Mouse (Mus musculus) erythroid progenitor cell, adult 5-6 weeks (primary cell): ENCODE measurements around the gene Uxt. TPM values are rescaled to one million over a fixed set of nuclear protein-coding genes. Genes with fewer than 3 reads are reported as not detected.

ENCODE experiments used
- ATAC-seq: replicated peaks from 2 replicates; pipeline ENCODE4 v1.8.0; 2016; ENCODE audit warnings: moderate number of reproducible peaks, mild to moderate bottlenecking, moderate TSS enrichment, inconsistent platforms; ENCODE audit not compliant: poor library complexity, low FRiP score, severe bottlenecking
- total RNA-seq, 2 experiments: library from RNA; stranded (forward) in 1 of 2; stranded (reverse) in 1 of 2; fragments of 150-400 nt in 1 of 2; fragments of 186-747, 209-891 nt in 1 of 2; gene quantifications; 2 replicates each; pipeline versions ENCODE4 v1.2.3 to v1.2.4; 2015 to 2017; ENCODE audit warnings: low replicate concordance in 2 of 2

Gene Uxt
- total RNA-seq (2015; ENCODE audit: low replicate concordance) (10.1 and 26.7 TPM in 2 replicates), total RNA-seq (2017; ENCODE audit: low replicate concordance) (5.7 and 17.1 TPM in 2 replicates)

- ATAC-seq: peak; percentile 98
These were observed at the start of gene Uxt for GRCm38 (mm10) chrX:20961477-20962378. Gene Uxt, minus strand, starts transcription at chrX:20962017.

DNA sequence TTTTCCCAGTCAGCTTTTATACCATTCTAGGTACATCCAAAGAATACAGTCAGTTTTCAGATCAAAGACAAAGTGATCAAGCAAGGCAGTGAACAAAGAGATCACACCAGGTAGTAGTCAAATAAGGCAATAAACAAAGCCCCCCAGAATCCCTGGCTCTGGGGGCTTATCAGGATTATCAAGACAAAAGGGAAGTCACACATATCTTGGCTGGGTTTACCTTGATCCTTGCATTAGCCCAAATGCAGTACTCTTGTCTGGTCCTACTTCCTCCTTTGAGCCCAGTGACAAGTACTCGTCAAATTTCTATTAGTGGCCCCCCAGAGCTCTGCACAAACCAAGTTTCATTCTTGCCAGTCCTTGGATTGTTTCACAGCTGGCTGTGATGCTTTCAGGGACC, 19.1 kb upstream of the Uxt start:
- ATAC-seq: no peak

- ATAC-seq: peak; percentile 97
These were observed 11.5 kb downstream of the Uxt start, which contains the start of gene Elk1 for GRCm38 (mm10) chrX:20950191-20950880. Gene Elk1, minus strand, starts transcription at chrX:20950608.

DNA sequence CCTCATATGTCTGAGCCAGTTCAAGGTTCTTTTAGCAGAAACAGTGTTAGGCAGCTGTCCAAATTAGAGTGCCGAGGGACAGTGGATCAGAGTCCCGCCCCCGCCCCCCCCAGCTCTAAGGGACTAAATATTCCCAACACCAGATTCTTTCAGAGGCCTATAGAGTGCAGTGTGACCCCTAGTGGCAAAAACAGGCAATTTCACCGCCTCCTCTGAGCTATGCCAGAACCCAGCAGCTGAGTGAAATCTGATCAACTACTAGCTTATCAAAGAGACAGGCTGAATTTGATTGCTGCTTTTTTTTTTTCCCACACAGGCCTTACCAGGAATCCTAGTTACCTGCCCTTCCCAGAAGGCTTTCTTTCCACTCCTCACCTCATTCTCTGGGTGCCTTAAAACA, 15.8 kb downstream of the Uxt start:
- ATAC-seq: 0 out of 2 replicates have a peak, but pooled peaks have one; percentile 46

DNA sequence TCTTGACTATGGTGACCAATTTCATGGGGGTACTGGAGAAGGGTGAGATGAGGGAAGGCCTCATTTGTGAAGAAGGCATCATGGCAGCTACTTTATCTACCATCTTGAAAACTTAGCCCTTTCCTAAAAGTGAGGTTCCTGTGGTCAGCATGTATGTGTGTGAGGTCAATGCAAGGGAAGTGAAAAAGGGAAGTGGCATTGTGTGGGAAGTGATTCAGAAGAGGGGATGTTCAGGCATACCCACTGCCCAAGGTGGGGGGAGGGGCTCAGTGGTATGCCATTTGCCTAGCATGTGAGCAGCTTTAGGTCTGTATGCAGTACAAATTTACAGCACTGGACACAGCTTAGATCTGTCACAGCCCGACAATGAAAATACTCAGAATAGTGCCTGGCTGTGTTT, 29.9 kb downstream of the Uxt start:
- ATAC-seq: no peak

DNA sequence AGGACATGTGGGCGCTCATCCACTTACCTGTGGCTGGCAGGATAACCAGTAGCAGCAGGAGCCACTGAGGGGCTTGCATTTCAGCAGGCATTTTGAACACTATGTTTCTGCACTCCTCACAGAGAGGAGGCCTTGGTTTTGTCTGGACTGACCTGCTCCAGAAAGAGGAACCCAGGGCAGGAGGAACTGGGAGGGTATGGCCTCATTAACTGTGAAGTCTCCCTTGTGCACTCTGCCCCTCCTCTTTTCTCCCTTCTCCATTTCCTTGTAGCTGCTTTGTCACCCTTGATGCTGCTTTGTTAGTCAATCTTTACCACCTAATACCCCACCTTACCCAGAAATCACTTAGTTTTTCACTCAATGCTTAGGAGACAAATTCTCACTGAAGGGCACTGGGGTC, 30.5 kb downstream of the Uxt start, which contains the start of gene Cfp:
Gene Cfp, minus strand, starts transcription at position 192 of the 400 bp plus-strand sequence.
- no peak for ATAC-seq

- no peak for ATAC-seq
These were observed 32.0 kb downstream of the Uxt start for GRCm38 (mm10) chrX:20929859-20930258.

DNA sequence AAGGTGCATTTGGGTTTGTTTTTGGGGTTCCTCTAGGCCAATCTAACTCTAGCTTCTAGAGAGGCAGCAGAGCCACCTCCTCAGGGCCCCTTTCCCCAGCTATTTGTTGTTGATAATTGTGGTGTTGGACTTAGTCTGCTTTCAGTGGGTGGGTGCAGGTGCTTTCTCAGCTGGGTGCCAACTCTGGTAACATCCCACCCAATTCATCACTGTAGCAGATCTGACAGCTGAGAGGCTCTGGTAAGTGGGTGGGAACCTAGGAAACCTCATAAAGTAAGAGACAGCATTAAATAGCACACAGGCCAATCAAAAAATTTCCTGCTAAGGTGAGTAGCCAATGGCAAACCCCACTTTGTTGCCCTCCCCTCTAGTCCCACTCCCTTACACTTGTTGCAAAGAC, 36.8 kb downstream of the Uxt start:
- no peak for ATAC-seq

DNA sequence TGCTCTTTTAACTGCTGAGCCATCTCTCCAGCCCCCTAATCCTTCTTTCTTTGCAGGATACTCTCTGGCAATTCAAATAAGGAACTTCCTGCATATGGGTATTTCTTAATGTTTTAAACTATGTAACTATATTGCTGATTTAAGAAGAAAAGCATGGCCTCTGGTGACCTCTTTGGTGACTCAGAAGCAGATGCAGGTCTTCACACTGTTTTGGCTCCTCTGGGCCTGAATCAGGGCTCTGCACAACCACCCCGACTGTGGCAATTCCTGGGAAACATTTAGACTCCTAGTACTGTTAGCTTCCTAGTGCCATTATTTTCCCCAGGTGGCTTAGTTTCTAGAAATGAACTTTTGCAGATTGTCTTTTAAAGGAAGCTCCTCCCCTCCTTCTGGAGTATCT, 38.3 kb downstream of the Uxt start:
- no peak for ATAC-seq

DNA sequence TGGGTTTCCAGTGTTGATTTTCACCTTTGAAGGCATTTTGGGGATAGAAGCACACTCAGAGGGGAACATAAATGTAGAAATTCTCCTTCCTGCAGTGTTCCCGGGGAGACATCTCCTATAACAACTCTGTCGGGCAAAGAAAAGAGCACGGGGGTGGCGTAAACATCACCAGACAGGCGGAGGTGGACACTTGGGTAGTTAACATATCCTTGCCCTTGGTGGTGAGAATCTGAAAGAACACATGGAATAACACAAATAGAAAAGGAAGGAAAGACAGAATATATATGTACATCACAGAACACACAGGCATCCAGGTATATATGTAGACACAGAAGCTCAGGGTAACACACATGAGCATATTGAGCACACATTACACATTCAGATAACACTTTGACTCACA, 40.5 kb downstream of the Uxt start:
- ATAC-seq: no peak

DNA sequence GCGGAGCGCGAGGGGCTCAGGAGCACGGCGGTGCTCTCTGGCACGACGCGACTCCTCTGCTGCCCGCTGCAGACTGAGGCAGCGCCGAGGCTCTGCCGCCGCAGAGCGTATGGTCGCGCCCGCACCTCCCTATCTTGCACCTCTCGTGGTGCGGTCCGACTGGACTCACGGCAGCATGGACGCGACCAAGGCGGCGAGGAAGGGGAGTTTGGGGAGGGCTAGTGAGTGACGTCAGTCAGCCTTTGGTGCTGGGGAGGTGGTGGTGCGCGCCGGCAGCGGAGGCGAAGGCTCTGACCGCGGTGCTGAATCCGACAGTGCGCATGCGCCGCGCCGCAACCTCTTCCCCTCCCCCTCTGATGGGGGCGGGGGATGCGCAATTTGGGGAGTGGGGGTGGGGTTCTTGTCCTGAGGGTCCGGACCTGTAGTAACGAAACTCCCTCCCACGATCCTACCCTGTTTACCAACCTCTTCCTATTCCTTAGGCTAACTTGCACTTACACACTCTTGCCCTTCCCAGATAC, 40.9 kb downstream of the Uxt start, which contains the start of gene Syn1:
Gene Syn1, minus strand, starts transcription at position 161 of the 521 bp plus-strand sequence.
- no peak for ATAC-seq

GRCm38 (mm10) chrX:20920249-20920843, 41.5 kb downstream of the Uxt start:
- no peak for ATAC-seq

DNA sequence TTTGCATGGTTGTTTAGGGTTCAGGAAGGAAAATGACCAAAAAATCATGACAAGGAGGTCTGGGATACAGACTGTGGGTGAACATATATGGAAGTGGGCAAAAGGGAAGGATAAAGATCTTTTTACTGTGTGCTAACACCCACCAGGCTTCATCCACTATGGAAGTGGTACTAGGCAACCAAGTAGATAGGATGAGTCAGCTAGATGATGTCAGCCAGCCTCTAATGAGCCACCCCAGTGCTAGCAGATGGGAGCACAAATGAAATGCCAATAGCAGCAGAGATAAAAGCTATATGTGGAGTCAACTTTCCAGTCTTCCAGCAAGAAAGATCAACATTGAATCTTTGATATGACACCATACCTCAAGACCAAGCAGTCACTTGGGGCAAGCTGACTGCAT, 46.7 kb downstream of the Uxt start:
- ATAC-seq: no peak

DNA sequence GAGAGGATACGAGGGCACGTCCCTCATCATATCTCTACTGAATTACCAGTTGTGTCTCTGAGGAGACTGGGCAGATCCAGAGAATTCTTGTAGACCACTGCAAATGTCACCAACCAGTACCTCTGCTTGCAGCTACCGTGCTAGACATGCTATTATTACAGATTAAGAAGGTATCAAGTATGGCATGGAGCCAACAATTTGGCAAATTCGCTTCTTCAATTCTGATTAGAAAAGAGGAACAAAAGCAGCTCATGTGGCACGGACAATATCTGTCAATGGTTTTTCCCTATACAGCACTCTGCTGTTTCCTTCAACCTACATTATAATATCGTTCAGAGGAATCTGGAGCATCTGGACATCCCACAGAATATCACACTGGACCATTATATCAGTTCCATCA, 48.1 kb downstream of the Uxt start:
- no peak for ATAC-seq

DNA sequence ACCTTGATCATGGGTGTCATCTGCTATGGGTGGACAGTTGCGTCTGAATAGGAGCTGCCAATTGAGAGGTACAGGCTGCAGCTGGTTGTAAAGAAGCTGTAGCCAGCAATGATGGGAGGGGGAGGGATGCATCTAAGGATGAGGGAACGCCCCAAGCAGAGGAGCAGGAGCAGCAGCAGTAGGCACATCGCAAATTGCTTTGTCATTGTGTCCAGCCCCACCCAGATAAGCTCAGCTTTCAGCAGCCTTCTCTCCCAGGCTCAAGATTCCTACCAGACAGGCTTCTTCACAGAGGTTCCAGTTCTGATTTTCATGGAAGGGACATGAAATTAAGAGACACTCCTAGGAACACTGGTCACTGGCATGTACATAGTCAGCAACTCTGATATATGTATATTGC, 51.7 kb downstream of the Uxt start:
- ATAC-seq: peak; percentile 78

Other genes with a start within 250 kb of the Uxt start
- gene Araf, start 164.2 kb downstream of the Uxt start, total RNA-seq (2015; ENCODE audit: low replicate concordance): 33.5 and 35.7 TPM in 2 replicates
- gene Araf, start 164.2 kb downstream of the Uxt start, total RNA-seq (2017; ENCODE audit: low replicate concordance): 14.0 and 16.5 TPM in 2 replicates
- not detected in 2 replicates for gene Timp1, start 91.9 kb downstream of the Uxt start, total RNA-seq (2015; ENCODE audit: low replicate concordance)
- gene Timp1, start 91.9 kb downstream of the Uxt start, total RNA-seq (2017; ENCODE audit: low replicate concordance): not detected in 2 replicates
- 1.3 and 1.8 TPM in 2 replicates for gene Syn1, start 41.0 kb downstream of the Uxt start, total RNA-seq (2015; ENCODE audit: low replicate concordance)
- not detected in 2 replicates for gene Syn1, start 41.0 kb downstream of the Uxt start, total RNA-seq (2017; ENCODE audit: low replicate concordance)
- 31.4 and 34.8 TPM in 2 replicates for gene Cfp, start 30.5 kb downstream of the Uxt start, total RNA-seq (2015; ENCODE audit: low replicate concordance)
- gene Cfp, start 30.5 kb downstream of the Uxt start, total RNA-seq (2017; ENCODE audit: low replicate concordance): 13.2 and 19.8 TPM in 2 replicates
- gene Elk1, start 11.4 kb downstream of the Uxt start, total RNA-seq (2015; ENCODE audit: low replicate concordance): 1.4 and 2.5 TPM in 2 replicates
- gene Elk1, start 11.4 kb downstream of the Uxt start, total RNA-seq (2017; ENCODE audit: low replicate concordance): 0.53 and 2.1 TPM in 2 replicates
- 10.5 and 16.6 TPM in 2 replicates for gene Zfp182, start 100.3 kb upstream of the Uxt start, total RNA-seq (2015; ENCODE audit: low replicate concordance)
- gene Zfp182, start 100.3 kb upstream of the Uxt start, total RNA-seq (2017; ENCODE audit: low replicate concordance): 7.2 and 8.9 TPM in 2 replicates
- gene Spaca5, start 106.4 kb upstream of the Uxt start, total RNA-seq (2015; ENCODE audit: low replicate concordance): not detected in 2 replicates
- not detected in 2 replicates for gene Spaca5, start 106.4 kb upstream of the Uxt start, total RNA-seq (2017; ENCODE audit: low replicate concordance)
- not detected in 2 replicates for gene Zfp300, start 127.5 kb upstream of the Uxt start, total RNA-seq (2015; ENCODE audit: low replicate concordance)
- gene Zfp300, start 127.5 kb upstream of the Uxt start, total RNA-seq (2017; ENCODE audit: low replicate concordance): not detected in 2 replicates
- gene Ssxa1, start 153.8 kb upstream of the Uxt start, total RNA-seq (2015; ENCODE audit: low replicate concordance): not detected in 2 replicates
- not detected in 2 replicates for gene Ssxa1, start 153.8 kb upstream of the Uxt start, total RNA-seq (2017; ENCODE audit: low replicate concordance)
- gene Gm21876, start 213.6 kb upstream of the Uxt start, total RNA-seq (2015; ENCODE audit: low replicate concordance): not detected in 2 replicates
- not detected in 2 replicates for gene Gm21876, start 213.6 kb upstream of the Uxt start, total RNA-seq (2017; ENCODE audit: low replicate concordance)